Mouse (Mus musculus): ENCODE measurements at regions not wholly inside any gene's neighbourhood (a gene's known extent, or its start where the extent isn't known, plus 50 kb on each side); places are given as distances from the start of the nearest gene placed in this dataset.

DNA sequence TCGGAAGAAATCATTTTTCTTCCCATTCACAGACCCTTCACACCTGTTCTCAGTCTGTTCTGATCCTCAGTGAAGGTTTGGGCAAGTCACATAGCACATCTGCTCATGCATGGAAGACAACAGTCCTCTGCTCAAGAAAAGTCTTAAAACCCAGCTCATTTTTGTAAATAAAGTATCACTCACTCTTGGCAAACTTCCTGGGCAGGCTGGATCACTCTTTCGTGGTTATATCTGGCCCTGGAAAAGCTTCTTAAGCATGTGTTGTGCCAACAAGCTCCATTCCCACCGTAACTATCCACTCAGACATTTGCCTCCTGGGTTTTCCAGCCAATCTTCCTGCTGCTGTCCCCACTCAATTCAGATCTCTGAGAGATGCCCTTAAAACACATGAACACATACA, 103.2 kb upstream of the Cep85l start:
- Histone ChIP-seq H3K4me3 (ENCODE audit: control insufficient read depth, low read depth, low read length) (no peak overlapping the region), H3K36me3 (ENCODE audit: control insufficient read depth, insufficient read depth, low read length) (no peaks in the 10 kb centered on the region), H3K4me1 (ENCODE audit: control insufficient read depth, insufficient read depth, low read length) (no peaks in the 10 kb centered on the region), H3K27ac (ENCODE audit: control insufficient read depth, insufficient read depth, low read depth, low read length) (no peak overlapping the region), H3K27me3 (ENCODE audit: control insufficient read depth, insufficient read depth, low read length) (no peaks in the 10 kb centered on the region)
- TF ChIP-seq POLR2A (IDR thresholded peaks at IDR 0.05; ENCODE audit: control insufficient read depth, low read depth, low read length) (no peak), CTCF (IDR thresholded peaks at IDR 0.05; ENCODE audit: control insufficient read depth, insufficient read depth, insufficient replicate concordance, low read depth, low read length) (no peak)

DNA sequence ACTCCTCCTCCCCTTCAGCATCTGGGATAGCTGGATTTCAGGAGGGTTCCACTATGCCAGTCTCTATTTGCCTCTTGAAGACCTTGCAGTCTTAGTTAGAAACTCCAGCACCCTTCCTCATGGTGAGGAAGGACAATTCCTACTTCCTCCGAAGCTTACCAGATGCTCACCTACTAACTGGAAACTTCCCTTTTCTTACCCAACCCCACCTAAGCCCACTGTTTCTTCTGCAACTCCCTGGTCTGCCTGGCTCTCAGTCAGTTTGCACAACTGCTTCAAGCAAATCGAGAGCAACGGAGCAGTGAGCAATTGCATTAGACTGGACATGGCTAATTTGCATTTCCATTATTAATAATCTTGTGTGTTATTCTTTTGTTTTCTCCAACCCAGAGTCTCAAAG, 90.5 kb upstream of the Cep85l start:
- Histone ChIP-seq H3K27ac (ENCODE audit: control insufficient read depth, insufficient read depth, low read depth, low read length) (no peak overlapping the region), H3K4me3 (ENCODE audit: control insufficient read depth, low read depth, low read length) (no peak overlapping the region), H3K4me1 (ENCODE audit: control insufficient read depth, insufficient read depth, low read length) (no peaks in the 10 kb centered on the region), H3K27me3 (ENCODE audit: control insufficient read depth, insufficient read depth, low read length) (no peaks in the 10 kb centered on the region), H3K36me3 (ENCODE audit: control insufficient read depth, insufficient read depth, low read length) (no peaks in the 10 kb centered on the region)
- TF ChIP-seq CTCF (IDR thresholded peaks at IDR 0.05; ENCODE audit: control insufficient read depth, insufficient read depth, insufficient replicate concordance, low read depth, low read length): no peak
- TF ChIP-seq POLR2A (IDR thresholded peaks at IDR 0.05; ENCODE audit: control insufficient read depth, low read depth, low read length): no peak

DNA sequence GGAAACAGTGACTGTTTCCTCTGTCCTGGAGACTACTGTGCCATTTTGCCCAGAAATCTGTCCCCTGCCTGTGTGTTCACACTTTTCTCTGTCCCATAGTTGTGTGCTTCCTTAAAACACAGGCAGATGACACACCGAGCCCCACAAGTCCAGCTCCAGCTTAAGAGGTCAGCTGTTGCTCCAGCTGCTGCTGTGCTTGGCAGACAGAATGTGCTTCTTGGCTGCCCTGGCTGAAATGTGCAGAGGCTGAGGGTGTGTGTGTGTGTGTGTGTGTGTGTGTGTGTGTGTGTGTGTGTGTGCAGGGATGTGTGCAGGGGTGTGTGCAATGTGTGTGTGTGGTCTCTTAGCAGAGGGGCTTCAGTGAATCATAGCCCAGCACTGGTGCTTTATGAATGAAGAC, 89.9 kb upstream of the Cep85l start:
- no peaks in the 10 kb centered on the region for H3K27me3 ChIP-seq (ENCODE audit: control insufficient read depth, insufficient read depth, low read length)
- TF ChIP-seq CTCF (IDR thresholded peaks at IDR 0.05; ENCODE audit: control insufficient read depth, insufficient read depth, insufficient replicate concordance, low read depth, low read length) (no peak), POLR2A (IDR thresholded peaks at IDR 0.05; ENCODE audit: control insufficient read depth, low read depth, low read length) (no peak)
- H3K36me3 ChIP-seq (ENCODE audit: control insufficient read depth, insufficient read depth, low read length): no peaks in the 10 kb centered on the region
- H3K27ac ChIP-seq (ENCODE audit: control insufficient read depth, insufficient read depth, low read depth, low read length): no peak overlapping the region
- H3K4me3 ChIP-seq (ENCODE audit: control insufficient read depth, low read depth, low read length): no peak overlapping the region
- no peaks in the 10 kb centered on the region for H3K4me1 ChIP-seq (ENCODE audit: control insufficient read depth, insufficient read depth, low read length)

DNA sequence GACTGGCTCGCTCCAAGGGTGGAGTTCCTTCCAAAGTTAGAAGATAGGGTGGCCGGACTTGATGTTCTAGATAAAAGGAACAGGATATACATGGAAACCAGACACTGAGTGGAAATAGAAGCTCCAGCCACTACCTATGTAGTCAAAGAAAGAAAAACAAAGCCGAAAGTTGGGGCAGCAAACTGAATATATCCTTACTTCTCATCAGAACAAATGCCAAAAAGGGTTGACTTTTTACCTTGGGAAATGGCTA, 88.5 kb upstream of the Cep85l start:
- Histone ChIP-seq H3K4me3 (ENCODE audit: control insufficient read depth, low read depth, low read length) (no peak overlapping the region), H3K27ac (ENCODE audit: control insufficient read depth, insufficient read depth, low read depth, low read length) (no peak overlapping the region), H3K36me3 (ENCODE audit: control insufficient read depth, insufficient read depth, low read length) (no peaks in the 10 kb centered on the region), H3K4me1 (ENCODE audit: control insufficient read depth, insufficient read depth, low read length) (no peaks in the 10 kb centered on the region), H3K27me3 (ENCODE audit: control insufficient read depth, insufficient read depth, low read length) (no peaks in the 10 kb centered on the region)
- TF ChIP-seq CTCF (IDR thresholded peaks at IDR 0.05; ENCODE audit: control insufficient read depth, insufficient read depth, insufficient replicate concordance, low read depth, low read length): no peak
- TF ChIP-seq POLR2A (IDR thresholded peaks at IDR 0.05; ENCODE audit: control insufficient read depth, low read depth, low read length): no peak

DNA sequence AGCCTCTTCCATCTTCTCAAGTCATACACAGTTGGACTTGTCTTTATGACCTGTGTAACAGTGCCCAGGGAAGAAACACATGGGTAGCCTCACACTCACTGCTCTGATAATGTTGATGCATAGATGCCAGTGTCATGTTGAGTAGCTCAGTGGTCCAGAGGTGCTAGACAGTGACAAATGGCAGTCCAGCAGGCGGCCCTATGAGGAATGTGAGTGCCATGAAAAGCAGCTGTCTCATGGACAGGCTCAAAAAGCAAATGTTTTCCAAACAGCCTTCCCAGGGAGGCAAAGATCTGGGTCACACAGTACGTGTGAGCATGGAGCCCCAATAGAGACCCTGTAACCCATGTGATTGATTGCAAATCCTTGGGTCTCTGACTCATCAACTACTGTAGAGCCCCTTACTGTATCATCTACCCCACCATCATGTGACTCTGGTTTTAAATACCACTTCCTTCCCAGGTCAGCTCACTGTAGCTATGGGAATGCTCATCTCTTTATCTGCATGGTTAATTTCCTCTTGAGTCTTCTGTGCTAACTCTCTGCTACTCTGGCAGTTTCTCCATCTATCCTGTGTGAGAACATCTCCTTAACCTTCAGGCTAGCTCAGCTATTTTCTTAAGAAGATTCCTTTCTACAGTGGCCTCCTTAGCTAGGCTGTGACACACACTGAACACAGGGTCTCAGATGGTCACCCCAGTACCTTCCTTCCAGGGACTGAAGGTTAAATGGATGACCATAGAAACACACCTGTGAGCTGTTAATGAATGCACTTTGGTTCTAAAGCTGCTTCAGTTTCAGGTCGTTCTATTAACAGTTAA, 87.9 kb upstream of the Cep85l start:
- no peaks in the 10 kb centered on the region for H3K36me3 ChIP-seq (ENCODE audit: control insufficient read depth, insufficient read depth, low read length)
- no peaks in the 10 kb centered on the region for H3K27me3 ChIP-seq (ENCODE audit: control insufficient read depth, insufficient read depth, low read length)
- TF ChIP-seq POLR2A (IDR thresholded peaks at IDR 0.05; ENCODE audit: control insufficient read depth, low read depth, low read length) (no peak), CTCF (IDR thresholded peaks at IDR 0.05; ENCODE audit: control insufficient read depth, insufficient read depth, insufficient replicate concordance, low read depth, low read length) (no peak)
- no peak overlapping the region for H3K27ac ChIP-seq (ENCODE audit: control insufficient read depth, insufficient read depth, low read depth, low read length)
- no peak overlapping the region for H3K4me3 ChIP-seq (ENCODE audit: control insufficient read depth, low read depth, low read length)
- H3K4me1 ChIP-seq (ENCODE audit: control insufficient read depth, insufficient read depth, low read length): no peaks in the 10 kb centered on the region; the same call in 1 of the 2 replicates

DNA sequence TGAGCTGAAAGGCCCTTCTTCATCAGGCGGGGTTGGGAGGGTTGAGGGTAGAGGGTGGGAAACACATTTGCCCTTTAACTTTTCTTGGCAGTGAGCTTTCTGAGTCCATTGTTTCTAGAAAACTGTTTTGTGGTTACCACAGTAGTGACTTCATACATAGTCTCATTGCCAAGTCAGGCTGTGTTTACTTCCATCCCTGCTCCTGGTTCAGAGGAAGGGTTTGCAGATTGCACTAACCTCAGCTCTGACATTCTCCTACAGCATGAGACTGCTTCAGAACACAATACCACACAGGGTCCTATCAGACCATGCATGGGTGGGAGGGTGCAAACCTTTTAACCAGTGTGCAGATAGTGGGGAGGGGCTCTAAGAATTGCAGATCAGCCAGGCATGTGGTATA, 87.1 kb upstream of the Cep85l start:
- no peak for TF ChIP-seq CTCF (IDR thresholded peaks at IDR 0.05; ENCODE audit: control insufficient read depth, insufficient read depth, insufficient replicate concordance, low read depth, low read length)
- no peak for TF ChIP-seq POLR2A (IDR thresholded peaks at IDR 0.05; ENCODE audit: control insufficient read depth, low read depth, low read length)
- Histone ChIP-seq H3K27me3 (ENCODE audit: control insufficient read depth, insufficient read depth, low read length) (no peaks in the 10 kb centered on the region), H3K4me3 (ENCODE audit: control insufficient read depth, low read depth, low read length) (no peak overlapping the region), H3K36me3 (ENCODE audit: control insufficient read depth, insufficient read depth, low read length) (no peaks in the 10 kb centered on the region), H3K27ac (ENCODE audit: control insufficient read depth, insufficient read depth, low read depth, low read length) (peak overlapping the region; percentile 25; the same call in 1 of the 2 replicates), H3K4me1 (ENCODE audit: control insufficient read depth, insufficient read depth, low read length) (no peaks in the 10 kb centered on the region; the same call in 1 of the 2 replicates)

DNA sequence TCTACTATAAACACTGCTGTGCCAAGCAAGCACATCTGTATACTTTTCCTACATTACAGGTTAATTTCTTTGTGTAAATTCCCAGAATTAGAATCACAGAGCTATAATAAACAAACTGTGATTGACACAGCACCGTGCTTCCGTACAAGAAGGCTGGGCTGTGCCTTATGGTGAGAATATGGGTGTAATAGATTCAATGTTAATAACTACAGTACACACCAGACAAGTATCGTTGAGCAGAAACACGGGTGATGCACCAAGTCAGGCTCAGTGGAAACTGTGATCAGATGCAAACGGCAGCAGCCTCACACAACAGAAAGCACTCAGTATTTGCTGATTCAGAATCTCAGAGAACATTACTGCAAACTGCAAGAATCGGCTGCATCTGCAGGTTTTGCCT, 86.5 kb upstream of the Cep85l start:
- Histone ChIP-seq H3K27me3 (ENCODE audit: control insufficient read depth, insufficient read depth, low read length) (no peaks in the 10 kb centered on the region), H3K36me3 (ENCODE audit: control insufficient read depth, insufficient read depth, low read length) (no peaks in the 10 kb centered on the region), H3K27ac (ENCODE audit: control insufficient read depth, insufficient read depth, low read depth, low read length) (no peak overlapping the region)

More for the DNA sequence above, 86.5 kb upstream of the Cep85l start:
- H3K4me3 ChIP-seq (ENCODE audit: control insufficient read depth, low read depth, low read length): no peak overlapping the region
- TF ChIP-seq CTCF (IDR thresholded peaks at IDR 0.05; ENCODE audit: control insufficient read depth, insufficient read depth, insufficient replicate concordance, low read depth, low read length) (no peak), POLR2A (IDR thresholded peaks at IDR 0.05; ENCODE audit: control insufficient read depth, low read depth, low read length) (no peak)
- H3K4me1 ChIP-seq (ENCODE audit: control insufficient read depth, insufficient read depth, low read length): no peaks in the 10 kb centered on the region; the same call in 1 of the 2 replicates
